Mouse (Mus musculus): ENCODE results near the gene Slc39a7. TPM values are rescaled to one million over a fixed set of nuclear protein-coding genes. Genes with fewer than 3 reads are reported as not detected.

Gene Slc39a7
- polyA plus RNA-seq (2012; fragmentation: generic; extraction: Trizol) = 207 TPM

- Histone ChIP-seq H3K79me2 (ENCODE audit: control insufficient read depth, insufficient read depth) (peaks cover 39% of the 10 kb centered on the region), H3K27me3 (ENCODE audit: control insufficient read depth, insufficient read depth, insufficient read length) (no peaks in the 10 kb centered on the region), H3K4me3 (peak within 1 kb of the TSS; percentile 99), H3ac (ENCODE audit: control insufficient read depth, insufficient read length) (peak within 1 kb of the TSS; percentile 71), H3K4me2 (ENCODE audit: low read depth) (peak within 1 kb of the TSS; percentile 95), H3K36me3 (ENCODE audit: control insufficient read depth, insufficient read depth) (peaks cover 12% of the 10 kb centered on the region)
- TF ChIP-seq POLR2A (IDR thresholded peaks at IDR 0.05; ENCODE audit: insufficient read length, low read depth) (peak; percentile 62), USF1 (IDR thresholded peaks at IDR 0.05; ENCODE audit: low read depth) (no peak), E2F4 (IDR thresholded peaks at IDR 0.05; ENCODE audit: insufficient read depth) (no peak), CEBPB (IDR thresholded peaks at IDR 0.05; ENCODE audit: insufficient read depth, poor library complexity, severe bottlenecking) (no peak), MYOD1 (IDR thresholded peaks at IDR 0.05; ENCODE audit: control insufficient read depth in 1 of 3, insufficient read length in 2 of 3, low read depth in 2 of 3) (no peak), REST (IDR thresholded peaks at IDR 0.05; ENCODE audit: insufficient read depth, insufficient read length) (no peak), MYOG (IDR thresholded peaks at IDR 0.05; ENCODE audit: control insufficient read depth in 1 of 3, insufficient read depth in 1 of 3, insufficient read length in 2 of 3, low read depth in 2 of 3) (peak in 1 of 3 experiments; percentile 4), MAX (IDR thresholded peaks at IDR 0.05; ENCODE audit: low read depth) (no peak), TCF3 (IDR thresholded peaks at IDR 0.05; ENCODE audit: insufficient read length, low read depth) (no peak), SRF (IDR thresholded peaks at IDR 0.05; ENCODE audit: control insufficient read depth, insufficient read length, low read depth) (no peak), POLR2AphosphoS2 (IDR thresholded peaks at IDR 0.05; ENCODE audit: insufficient read length, low read depth) (peak; percentile 80), TCF12 (IDR thresholded peaks at IDR 0.05; ENCODE audit: insufficient read depth, poor library complexity, severe bottlenecking) (no peak)
These were observed at the start of gene Slc39a7, which contains the start of gene Rxrb for GRCm38 (mm10) chr17:34031465-34032173. Slc39a7 (minus strand) TSS chr17:34031682. Rxrb (plus strand) TSS chr17:34031812.

- H3K27me3 ChIP-seq (ENCODE audit: control insufficient read depth, insufficient read depth, insufficient read length) = peaks cover 3% of the 10 kb centered on the region
- no peaks in the 10 kb centered on the region for H3K79me2 ChIP-seq (ENCODE audit: control insufficient read depth, insufficient read depth)
- H3K36me3 ChIP-seq (ENCODE audit: control insufficient read depth, insufficient read depth) = no peaks in the 10 kb centered on the region
- H3K4me2 ChIP-seq (ENCODE audit: low read depth) = no peak overlapping the region
- H3K4me3 ChIP-seq = no peak overlapping the region
- H3ac ChIP-seq (ENCODE audit: control insufficient read depth, insufficient read length) = no peak overlapping the region
- TF ChIP-seq POLR2A (IDR thresholded peaks at IDR 0.05; ENCODE audit: insufficient read length, low read depth) (no peak), MYOG (IDR thresholded peaks at IDR 0.05; ENCODE audit: control insufficient read depth in 1 of 3, insufficient read depth in 1 of 3, insufficient read length in 2 of 3, low read depth in 2 of 3) (no peak), CEBPB (IDR thresholded peaks at IDR 0.05; ENCODE audit: insufficient read depth, poor library complexity, severe bottlenecking) (no peak), USF1 (IDR thresholded peaks at IDR 0.05; ENCODE audit: low read depth) (no peak), TCF12 (IDR thresholded peaks at IDR 0.05; ENCODE audit: insufficient read depth, poor library complexity, severe bottlenecking) (no peak), TCF3 (IDR thresholded peaks at IDR 0.05; ENCODE audit: insufficient read length, low read depth) (no peak)
These were observed 48.1 kb upstream of the Slc39a7 start for GRCm38 (mm10) chr17:34079621-34080020.

- Histone ChIP-seq H3K4me2 (ENCODE audit: low read depth) (no peak overlapping the region), H3K27me3 (ENCODE audit: control insufficient read depth, insufficient read depth, insufficient read length) (no peaks in the 10 kb centered on the region), H3ac (ENCODE audit: control insufficient read depth, insufficient read length) (no peak overlapping the region), H3K36me3 (ENCODE audit: control insufficient read depth, insufficient read depth) (no peaks in the 10 kb centered on the region), H3K79me2 (ENCODE audit: control insufficient read depth, insufficient read depth) (no peaks in the 10 kb centered on the region), H3K4me3 (no peak overlapping the region)
- peak; percentile 54 for TF ChIP-seq USF1 (IDR thresholded peaks at IDR 0.05; ENCODE audit: low read depth)
- no peak for TF ChIP-seq POLR2AphosphoS2 (IDR thresholded peaks at IDR 0.05; ENCODE audit: insufficient read length, low read depth)
- TF ChIP-seq REST (IDR thresholded peaks at IDR 0.05; ENCODE audit: insufficient read depth, insufficient read length) = no peak
These were observed 47.5 kb upstream of the Slc39a7 start for GRCm38 (mm10) chr17:34079002-34079401.

- Histone ChIP-seq H3K79me2 (ENCODE audit: control insufficient read depth, insufficient read depth) (no peaks in the 10 kb centered on the region), H3K36me3 (ENCODE audit: control insufficient read depth, insufficient read depth) (no peaks in the 10 kb centered on the region), H3K27me3 (ENCODE audit: control insufficient read depth, insufficient read depth, insufficient read length) (no peaks in the 10 kb centered on the region), H3K4me3 (no peak overlapping the region), H3K4me2 (ENCODE audit: low read depth) (no peak overlapping the region), H3ac (ENCODE audit: control insufficient read depth, insufficient read length) (no peak overlapping the region)
- TF ChIP-seq CEBPB (IDR thresholded peaks at IDR 0.05; ENCODE audit: insufficient read depth, poor library complexity, severe bottlenecking) (no peak), REST (IDR thresholded peaks at IDR 0.05; ENCODE audit: insufficient read depth, insufficient read length) (no peak), SRF (IDR thresholded peaks at IDR 0.05; ENCODE audit: control insufficient read depth, insufficient read length, low read depth) (no peak), E2F4 (IDR thresholded peaks at IDR 0.05; ENCODE audit: insufficient read depth) (no peak), POLR2A (IDR thresholded peaks at IDR 0.05; ENCODE audit: insufficient read length, low read depth) (no peak), POLR2AphosphoS2 (IDR thresholded peaks at IDR 0.05; ENCODE audit: insufficient read length, low read depth) (no peak)
These were observed 46.7 kb upstream of the Slc39a7 start for GRCm38 (mm10) chr17:34078148-34078547.

GRCm38 (mm10) chr17:34077549-34077948 lies 46.1 kb upstream of the Slc39a7 start:
- H3K36me3 ChIP-seq (ENCODE audit: control insufficient read depth, insufficient read depth) = no peaks in the 10 kb centered on the region
- H3K4me2 ChIP-seq (ENCODE audit: low read depth) = peak overlapping the region; percentile 3
- H3K4me3 ChIP-seq = no peak overlapping the region
- H3K79me2 ChIP-seq (ENCODE audit: control insufficient read depth, insufficient read depth) = no peaks in the 10 kb centered on the region
- H3ac ChIP-seq (ENCODE audit: control insufficient read depth, insufficient read length) = no peak overlapping the region
- TF ChIP-seq MAX (IDR thresholded peaks at IDR 0.05; ENCODE audit: low read depth) = no peak
- TF ChIP-seq USF1 (IDR thresholded peaks at IDR 0.05; ENCODE audit: low read depth) = no peak
- no peak for TF ChIP-seq CEBPB (IDR thresholded peaks at IDR 0.05; ENCODE audit: insufficient read depth, poor library complexity, severe bottlenecking)
- TF ChIP-seq MYOG (IDR thresholded peaks at IDR 0.05; ENCODE audit: control insufficient read depth in 1 of 3, insufficient read depth in 1 of 3, insufficient read length in 2 of 3, low read depth in 2 of 3) = no peak
- no peak for TF ChIP-seq MYOD1 (IDR thresholded peaks at IDR 0.05; ENCODE audit: control insufficient read depth in 1 of 3, insufficient read length in 2 of 3, low read depth in 2 of 3)
- no peak for TF ChIP-seq POLR2A (IDR thresholded peaks at IDR 0.05; ENCODE audit: insufficient read length, low read depth)
- TF ChIP-seq SRF (IDR thresholded peaks at IDR 0.05; ENCODE audit: control insufficient read depth, insufficient read length, low read depth) = no peak
- TF ChIP-seq REST (IDR thresholded peaks at IDR 0.05; ENCODE audit: insufficient read depth, insufficient read length) = no peak
- no peaks in the 10 kb centered on the region for H3K27me3 ChIP-seq (ENCODE audit: control insufficient read depth, insufficient read depth, insufficient read length)
